Mouse (Mus musculus) lung, postnatal 0 days (tissue): ENCODE measurements around the gene Coro1b.

Source experiments
- CTCF ChIP-seq: IDR thresholded peaks from 2 replicates; pipeline ENCODE4 v1.5.1; 2016; ENCODE audit warnings: antibody characterized with exemption, mild to moderate bottlenecking
- EP300 ChIP-seq: IDR thresholded peaks from 2 replicates; pipeline ENCODE4 v1.6.1; 2016; ENCODE audit warnings: antibody characterized with exemption, mild to moderate bottlenecking, control low read depth

DNA sequence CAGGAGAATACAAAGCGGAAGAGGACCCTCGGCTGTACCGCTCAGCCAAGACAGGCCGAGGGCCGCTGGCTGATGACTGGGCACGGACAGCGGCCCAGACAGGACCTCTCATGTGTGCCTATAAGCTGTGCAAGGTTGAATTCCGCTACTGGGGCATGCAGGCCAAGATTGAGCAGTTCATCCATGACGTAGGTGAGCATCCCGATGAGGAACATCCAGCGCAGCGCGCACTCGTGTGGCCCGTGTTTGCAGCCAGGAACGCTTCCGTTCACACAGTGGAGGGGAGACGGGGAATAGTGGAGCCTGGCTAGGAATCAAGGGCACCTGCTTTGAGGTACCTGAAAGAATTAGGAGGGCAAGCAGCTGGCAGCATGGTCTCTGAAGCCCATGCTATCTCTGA lies 45.1 kb upstream of the Coro1b start:
- no peak for TF ChIP-seq CTCF
- no peak for TF ChIP-seq EP300
